Mouse (Mus musculus) forebrain, embryonic 14.5 days (tissue): ENCODE data around the gene Dusp27. TPM values are rescaled to one million over a fixed set of nuclear protein-coding genes. Genes with fewer than 3 reads are reported as not detected.
A peak's percentile ranks its signal among the peaks of the same experiment; 100 is the strongest.
"Not testable (repeated sequence)": the region's sequence is repeated elsewhere in the genome, so short reads cannot be mapped to it uniquely, and the experiment has no call there.

Experiments
- ATAC-seq: fragments of 200-750 bp; cut with Nextera tagmentation; 2 replicates; pipeline ENCODE4 v1.8.0; 2017; ENCODE audit warnings: mild to moderate bottlenecking, moderate library complexity
- DNase-seq: peaks from one replicate; pipeline ENCODE4 v3.0.0-alpha.2; 2015; ENCODE audit warnings: low spot score
- H3K27ac ChIP-seq: fragments of 300-500 bp; sonication (generic); 2 replicates; pipeline ENCODE4 v1.5.1; 2014; ENCODE audit warnings: low read depth, mild to moderate bottlenecking, control low read depth, low read length, moderate library complexity
- H3K27me3 ChIP-seq: fragments of 300-500 bp; sonication (generic); replicated peaks from 2 replicates; pipeline ENCODE4 v1.6.1; 2014; ENCODE audit warnings: low read length, control low read depth, mixed read lengths; ENCODE audit not compliant: control insufficient read depth, insufficient read depth
- H3K36me3 ChIP-seq: fragments of 300-500 bp; sonication (generic); 2 replicates; pipeline ENCODE4 v1.6.1; 2014; ENCODE audit warnings: low read length, control low read depth; ENCODE audit not compliant: control insufficient read depth, insufficient read depth
- H3K4me1 ChIP-seq: fragments of 300-500 bp; sonication (generic); 2 replicates; pipeline ENCODE4 v1.6.1; 2014; ENCODE audit warnings: antibody characterized with exemption, low read length, control low read depth; ENCODE audit not compliant: control insufficient read depth, insufficient read depth
- H3K4me2 ChIP-seq: fragments of 300-500 bp; sonication (generic); 2 replicates; pipeline ENCODE4 v1.6.1; 2014; ENCODE audit warnings: mild to moderate bottlenecking, control low read depth, low read length
- H3K4me3 ChIP-seq: fragments of 300-500 bp; sonication (generic); 2 replicates; pipeline ENCODE4 v1.5.1; 2014; ENCODE audit warnings: low read depth, low read length, control low read depth
- H3K9ac ChIP-seq: fragments of 300-500 bp; sonication (generic); 2 replicates; pipeline ENCODE4 v1.6.1; 2014; ENCODE audit warnings: mild to moderate bottlenecking, low read length, control low read depth, moderate library complexity
- H3K9me3 ChIP-seq: fragments of 300-500 bp; sonication (generic); replicated peaks from 2 replicates; pipeline ENCODE4 v1.6.1; 2016; ENCODE audit warnings: low read length, control low read depth, mixed read lengths; ENCODE audit not compliant: control insufficient read depth
- WGBS: fragments of 180-500 bp; shearing (Covaris S2); extraction: QIAGEN DNeasy Blood & Tissue Kit; methylation state at CpG from one replicate; pipeline ENCODE4 v1.1.7; 2014; 5-methylcytosine and 5-hydroxymethylcytosine counted together
- polyA plus RNA-seq: library from polyadenylated mRNA; unstranded; fragments of >200 nt; fragmentation: Nextera tagmentation; extraction: Ambion mirVana; gene quantifications from 2 replicates; pipeline ENCODE4 v1.2.1, GENCODE M21; 2014

The Dusp27 gene
- polyA plus RNA-seq, 1 experiment from 2014 or later: 0.70 TPM

GRCm38 (mm10) chr1:166151341-166151740 lies 23.6 kb upstream of the Dusp27 start:
- Histone ChIP-seq H3K9ac (no peak overlapping the region), H3K36me3 (no peaks in the 10 kb centered on the region), H3K27me3 (0 out of 2 replicates have a peak, but pooled peaks cover 12% of the 10 kb centered on the region), H3K27ac (no peak overlapping the region), H3K9me3 (no peaks in the 10 kb centered on the region), H3K4me2 (no peak overlapping the region), H3K4me1 (no peaks in the 10 kb centered on the region), H3K4me3 (no peak overlapping the region)
- DNase-seq (peak; percentile 55), ATAC-seq (no peak)
- 59% methylated on average over 11 of the region's 11 CpGs for WGBS

GRCm38 (mm10) chr1:166150035-166150434 lies 22.3 kb upstream of the Dusp27 start:
- no peaks in the 10 kb centered on the region for H3K4me1 ChIP-seq
- ATAC-seq (no peak), DNase-seq (no peak)
- no peak overlapping the region for H3K9ac ChIP-seq
- no peak overlapping the region for H3K4me3 ChIP-seq
- H3K27ac ChIP-seq: no peak overlapping the region
- 82% methylated on average over 7 of the region's 7 CpGs for WGBS
- no peaks in the 10 kb centered on the region for H3K9me3 ChIP-seq
- H3K27me3 ChIP-seq: 0 out of 2 replicates have a peak, but pooled peaks cover 7% of the 10 kb centered on the region
- H3K4me2 ChIP-seq: no peak overlapping the region
- no peaks in the 10 kb centered on the region for H3K36me3 ChIP-seq

- no peaks in the 10 kb centered on the region for H3K4me1 ChIP-seq
- H3K4me2 ChIP-seq: no peak overlapping the region
- DNase-seq: no peak
- H3K4me3 ChIP-seq: no peak overlapping the region
- no peak overlapping the region for H3K9ac ChIP-seq
- WGBS: 91% methylated on average over 4 of the region's 4 CpGs
- H3K9me3 ChIP-seq: no peaks in the 10 kb centered on the region
- no peak for ATAC-seq
- H3K36me3 ChIP-seq: no peaks in the 10 kb centered on the region
- 0 out of 2 replicates have a peak, but pooled peaks cover under 1% of the 10 kb centered on the region for H3K27me3 ChIP-seq
- no peak overlapping the region for H3K27ac ChIP-seq
These were observed 21.7 kb upstream of the Dusp27 start for GRCm38 (mm10) chr1:166149441-166149840.

GRCm38 (mm10) chr1:166147657-166148056 lies 19.9 kb upstream of the Dusp27 start:
- no peaks in the 10 kb centered on the region for H3K27me3 ChIP-seq

GRCm38 (mm10) chr1:166146626-166147025 lies 18.9 kb upstream of the Dusp27 start:
- no peaks in the 10 kb centered on the region for H3K4me1 ChIP-seq
- H3K27ac ChIP-seq: no peak overlapping the region
- no peak overlapping the region for H3K9ac ChIP-seq
- ATAC-seq: no peak
- WGBS: 88% methylated on average over 11 of the region's 11 CpGs
- no peaks in the 10 kb centered on the region for H3K27me3 ChIP-seq
- H3K9me3 ChIP-seq: no peaks in the 10 kb centered on the region
- no peak overlapping the region for H3K4me3 ChIP-seq
- DNase-seq: no peak
- H3K4me2 ChIP-seq: no peak overlapping the region
- H3K36me3 ChIP-seq: no peaks in the 10 kb centered on the region

More at GRCm38 (mm10) chr1:166147657-166148056, 19.9 kb upstream of the Dusp27 start:
- Histone ChIP-seq H3K9ac (no peak overlapping the region), H3K36me3 (no peaks in the 10 kb centered on the region), H3K27ac (no peak overlapping the region), H3K4me3 (no peak overlapping the region), H3K4me1 (no peaks in the 10 kb centered on the region), H3K4me2 (no peak overlapping the region), H3K9me3 (no peaks in the 10 kb centered on the region)
- ATAC-seq: no peak
- no peak for DNase-seq
- WGBS: 79% methylated on average over 3 of the region's 3 CpGs

GRCm38 (mm10) chr1:166142369-166142768 lies 14.6 kb upstream of the Dusp27 start:
- H3K36me3 ChIP-seq: no peaks in the 10 kb centered on the region
- H3K4me2 ChIP-seq: no peak overlapping the region
- H3K27me3 ChIP-seq: no peaks in the 10 kb centered on the region
- H3K4me3 ChIP-seq: no peak overlapping the region
- H3K4me1 ChIP-seq: no peaks in the 10 kb centered on the region
- H3K27ac ChIP-seq: no peak overlapping the region
- DNase-seq (no peak), ATAC-seq (no peak)
- H3K9me3 ChIP-seq: no peaks in the 10 kb centered on the region
- H3K9ac ChIP-seq: no peak overlapping the region
- 73% methylated on average over 6 of the region's 6 CpGs for WGBS

- not testable (repeated sequence) for H3K4me3 ChIP-seq, H3K27ac ChIP-seq, ATAC-seq, H3K4me2 ChIP-seq, H3K36me3 ChIP-seq, H3K9ac ChIP-seq, H3K27me3 ChIP-seq, H3K9me3 ChIP-seq, DNase-seq, H3K4me1 ChIP-seq
- 92% methylated on average over 9 of the region's 9 CpGs for WGBS
These were observed 14.1 kb upstream of the Dusp27 start for GRCm38 (mm10) chr1:166141868-166142267.

- whole genome bisulfite sequencing: 24% methylated on average over 4 of the region's 4 CpGs
- ATAC-seq: no peak; the same call in 1 of the 2 replicates
These were observed 12.0 kb upstream of the Dusp27 start for GRCm38 (mm10) chr1:166139620-166140184.

GRCm38 (mm10) chr1:166139113-166139512 lies 11.4 kb upstream of the Dusp27 start:
- ATAC-seq (peak; percentile 46; the same call in 1 of the 2 replicates), DNase-seq (peak; percentile 58)
- no peak overlapping the region for H3K27ac ChIP-seq
- H3K27me3 ChIP-seq: no peaks in the 10 kb centered on the region
- no peaks in the 10 kb centered on the region for H3K4me1 ChIP-seq
- H3K36me3 ChIP-seq: no peaks in the 10 kb centered on the region
- 28% methylated on average over 3 of the region's 3 CpGs for WGBS
- no peaks in the 10 kb centered on the region for H3K9me3 ChIP-seq
- H3K9ac ChIP-seq: no peak overlapping the region
- H3K4me2 ChIP-seq: no peak overlapping the region
- no peak overlapping the region for H3K4me3 ChIP-seq

More at GRCm38 (mm10) chr1:166139620-166140184, 12.0 kb upstream of the Dusp27 start:
- H3K9ac ChIP-seq: no peak overlapping the region
- no peaks in the 10 kb centered on the region for H3K9me3 ChIP-seq
- H3K36me3 ChIP-seq: no peaks in the 10 kb centered on the region
- no peaks in the 10 kb centered on the region for H3K27me3 ChIP-seq
- no peaks in the 10 kb centered on the region for H3K4me1 ChIP-seq
- no peak overlapping the region for H3K4me3 ChIP-seq
- no peak overlapping the region for H3K4me2 ChIP-seq
- peak; percentile 26 for DNase-seq
- no peak overlapping the region for H3K27ac ChIP-seq
